Mouse (Mus musculus) heart, adult 2 months (tissue): ENCODE measurements around the gene Tuba1c. TPM values are rescaled to one million over a fixed set of nuclear protein-coding genes. Genes with fewer than 3 reads are reported as not detected.

ENCODE experiments used
- DNase-seq, 2 experiments: peaks; one replicate each; pipeline ENCODE4 v3.0.0; 2021
- H3K27ac ChIP-seq: fragments of 200-600 bp; 2 replicates; pipeline ENCODE4 v1.8.1; 2022
- H3K27me3 ChIP-seq: fragments of 200-500 bp; 2 replicates; pipeline ENCODE4 v1.6.1; 2012; ENCODE audit warnings: mild to moderate bottlenecking, low read length, inconsistent platforms, mixed read lengths; ENCODE audit not compliant: control insufficient read depth, insufficient read depth
- H3K36me3 ChIP-seq: fragments of 200-500 bp; 2 replicates; pipeline ENCODE4 v1.6.1; 2012; ENCODE audit warnings: low read length, inconsistent platforms; ENCODE audit not compliant: control insufficient read depth, insufficient read depth
- H3K4me1 ChIP-seq: fragments of 200-500 bp; 2 replicates; pipeline ENCODE4 v1.6.1; 2011; ENCODE audit warnings: low read length; ENCODE audit not compliant: control insufficient read depth, insufficient read depth
- H3K4me3 ChIP-seq: fragments of 200-600 bp; 2 replicates; pipeline ENCODE4 v1.8.1; 2022
- H3K79me2 ChIP-seq: fragments of 200-500 bp; replicated peaks from 2 replicates; pipeline ENCODE4 v1.6.1; 2012; ENCODE audit warnings: mild to moderate bottlenecking, inconsistent platforms, low read length, moderate library complexity, mixed read lengths; ENCODE audit not compliant: control insufficient read depth, insufficient read depth
- H3K9ac ChIP-seq: fragments of 200-500 bp; 2 replicates; pipeline ENCODE4 v1.6.1; 2012; ENCODE audit warnings: low read depth, mild to moderate bottlenecking, control low read depth, inconsistent platforms, low read length, mixed read lengths
- CTCF ChIP-seq: fragments of 200-600 bp; IDR thresholded peaks from 2 replicates; pipeline ENCODE4 v1.8.1; 2022; ENCODE audit warnings: antibody characterized with exemption, mild to moderate bottlenecking, moderate library complexity
- EP300 ChIP-seq: fragments of 200-500 bp; IDR thresholded peaks from 2 replicates; pipeline ENCODE4 v1.6.1; 2011; ENCODE audit warnings: low read depth, low read length, control low read depth; ENCODE audit not compliant: insufficient read depth
- POLR2A ChIP-seq: fragments of 200-500 bp; IDR thresholded peaks from 2 replicates; pipeline ENCODE4 v1.6.1; 2011; ENCODE audit warnings: mild to moderate bottlenecking, low read depth, low read length, control low read depth; ENCODE audit not compliant: insufficient read depth
- WGBS: fragments of 180-500 bp; shearing (Covaris S2); methylation state at CpG from one replicate; pipeline ENCODE4 v1.1.7; 2018; 5-methylcytosine and 5-hydroxymethylcytosine counted together
- intact Hi-C: fragments of 180-260 bp; cut with DNase I; formaldehyde crosslinking; loops from one replicate; pipeline ENCODE4 v1.15.1; 2025
- long read RNA-seq: library from polyadenylated mRNA; stranded (forward); transcript quantifications from one replicate; pipeline ENCODE4 v2.0.0, GENCODE M21; 2021
- polyA plus RNA-seq: library from polyadenylated mRNA; depleted of rRNA; stranded (reverse); fragments of >200 nt; gene quantifications from 2 replicates; pipeline ENCODE4 v1.2.3, GENCODE M21; 2012; rRNA removed
- total RNA-seq, 2 experiments: library from RNA; stranded (reverse); gene quantifications; 2 replicates each; pipeline ENCODE4 v1.2.3; 2021

The Tuba1c gene
- 10 to 100 TPM; 30.1 to 39.0 TPM for total RNA-seq
- 58.6 and 74.4 TPM in 2 replicates for polyA plus RNA-seq
- long read RNA-seq, partial matches to known transcripts: 4 of 9 reads
- long read RNA-seq, other reads (novel, unspliced or antisense): 3 of 9 reads

- H3K4me3 ChIP-seq: peak within 1 kb of the TSS; percentile 82
- peaks cover 6% of the 10 kb centered on the region for H3K4me1 ChIP-seq
- DNase-seq: peak; percentile 91 to 95
- peak within 1 kb of the TSS; percentile 69 for H3K9ac ChIP-seq
- no peaks in the 10 kb centered on the region; the same call in 1 of the 2 replicates for H3K79me2 ChIP-seq
- H3K36me3 ChIP-seq: peaks cover 4% of the 10 kb centered on the region
- TF ChIP-seq CTCF (no peak), POLR2A (peak; percentile 96), EP300 (no peak)
- peak within 1 kb of the TSS; percentile 82 for H3K27ac ChIP-seq
- intact Hi-C loops: no loop called here
- WGBS: under 1% methylated on average over 51 of the region's 52 CpGs
- no peaks in the 10 kb centered on the region for H3K27me3 ChIP-seq
Measured at GRCm38 (mm10) chr15:99029619-99030584, at the start of gene Tuba1c. Gene Tuba1c (plus strand): TSS chr15:99029891.

GRCm38 (mm10) chr15:98980012-98980614 lies 49.6 kb upstream of the Tuba1c start:
- DNase-seq: no peak
- no peak overlapping the region for H3K27ac ChIP-seq
- H3K9ac ChIP-seq: no peak overlapping the region
- H3K4me1 ChIP-seq: peaks cover 5% of the 10 kb centered on the region
- H3K79me2 ChIP-seq: no peaks in the 10 kb centered on the region
- WGBS: 84% methylated on average over 7 of the region's 7 CpGs
- TF ChIP-seq POLR2A (no peak), CTCF (no peak), EP300 (no peak)
- no peaks in the 10 kb centered on the region for H3K27me3 ChIP-seq
- H3K36me3 ChIP-seq: no peaks in the 10 kb centered on the region; the same call in 1 of the 2 replicates
- intact Hi-C loops: no loop called here
- H3K4me3 ChIP-seq: no peak overlapping the region

- no peak for DNase-seq
- Histone ChIP-seq H3K4me3 (no peak overlapping the region), H3K36me3 (no peaks in the 10 kb centered on the region; the same call in 1 of the 2 replicates), H3K4me1 (peaks cover 8% of the 10 kb centered on the region), H3K9ac (no peak overlapping the region), H3K27ac (no peak overlapping the region), H3K27me3 (no peaks in the 10 kb centered on the region), H3K79me2 (no peaks in the 10 kb centered on the region)
- intact Hi-C loops: no loop called here
- WGBS: 86% methylated on average over 6 of the region's 6 CpGs
- TF ChIP-seq EP300 (no peak), CTCF (no peak), POLR2A (no peak)
Measured at GRCm38 (mm10) chr15:98982100-98982499, 47.6 kb upstream of the Tuba1c start.

- Histone ChIP-seq H3K27me3 (no peaks in the 10 kb centered on the region), H3K27ac (no peak overlapping the region), H3K4me1 (peaks cover 6% of the 10 kb centered on the region), H3K9ac (no peak overlapping the region), H3K79me2 (no peaks in the 10 kb centered on the region), H3K4me3 (no peak overlapping the region), H3K36me3 (no peaks in the 10 kb centered on the region; the same call in 1 of the 2 replicates)
- no peak for TF ChIP-seq CTCF
- TF ChIP-seq EP300: no peak
- TF ChIP-seq POLR2A: no peak
- intact Hi-C loops: loop anchor here (2.0 kb wide), 2 partner anchors 49 to 91 kb away; partner anchors contain the start of gene Tuba1b
- 56% methylated on average over 16 of the region's 16 CpGs for whole genome bisulfite sequencing
- no peak for DNase-seq
Measured at GRCm38 (mm10) chr15:98983431-98984081, 46.1 kb upstream of the Tuba1c start.

GRCm38 (mm10) chr15:98984681-98985080 lies 45.0 kb upstream of the Tuba1c start:
- Histone ChIP-seq H3K36me3 (no peaks in the 10 kb centered on the region; the same call in 1 of the 2 replicates), H3K4me3 (peak overlapping the region; percentile 81), H3K4me1 (peaks cover 6% of the 10 kb centered on the region), H3K9ac (no peak overlapping the region), H3K27me3 (no peaks in the 10 kb centered on the region), H3K27ac (peak overlapping the region; percentile 97), H3K79me2 (no peaks in the 10 kb centered on the region)
- WGBS: 38% methylated on average over 6 of the region's 6 CpGs
- intact Hi-C loops: loop anchor here (1.0 to 2.0 kb wide), 3 partner anchors 9 to 92 kb away; partner anchors contain the start of gene Tuba1b
- peak in 1 of 2 experiments; percentile 33 for DNase-seq
- no peak for TF ChIP-seq EP300
- TF ChIP-seq POLR2A: no peak
- TF ChIP-seq CTCF: no peak
